Mouse (Mus musculus) inflammation-experienced regulatory T-cells (primary cell): ENCODE data around the gene Otog. TPM values are rescaled to one million over a fixed set of nuclear protein-coding genes. Genes with fewer than 3 reads are reported as not detected.

ENCODE experiments used
- polyA plus RNA-seq, 2 experiments: library from polyadenylated mRNA; unstranded; fragments of 100-300 nt; shearing (Covaris generic); gene quantifications; one replicate each; pipeline ENCODE4 v1.2.1; 2017

Otog gene
- polyA plus RNA-seq = under 1 TPM in 1 of 2 experiments, not detected in 1; 0.42 TPM

DNA sequence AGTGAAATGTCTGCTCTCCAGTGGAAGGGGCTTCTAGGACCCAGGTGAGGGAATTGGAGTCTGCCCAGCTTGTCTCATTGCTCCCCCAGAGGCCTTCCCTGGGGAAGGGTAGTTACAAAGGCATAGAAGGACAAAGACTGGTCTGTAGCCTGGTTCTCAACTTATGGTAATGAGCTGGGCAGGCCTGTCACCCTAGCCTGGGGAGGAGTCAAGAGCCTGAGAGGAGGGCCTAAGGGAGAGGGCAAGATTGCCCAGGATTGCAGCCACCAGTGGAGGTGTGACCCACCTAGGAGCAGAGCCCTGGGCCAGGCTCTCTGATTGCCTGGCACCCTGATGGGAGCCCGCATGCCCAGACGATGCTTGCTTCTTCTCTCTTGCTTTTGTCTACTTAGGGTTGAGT, at the start of gene Otog:
Gene Otog, plus strand, starts transcription at position 292 of the 400 bp plus-strand sequence.

DNA sequence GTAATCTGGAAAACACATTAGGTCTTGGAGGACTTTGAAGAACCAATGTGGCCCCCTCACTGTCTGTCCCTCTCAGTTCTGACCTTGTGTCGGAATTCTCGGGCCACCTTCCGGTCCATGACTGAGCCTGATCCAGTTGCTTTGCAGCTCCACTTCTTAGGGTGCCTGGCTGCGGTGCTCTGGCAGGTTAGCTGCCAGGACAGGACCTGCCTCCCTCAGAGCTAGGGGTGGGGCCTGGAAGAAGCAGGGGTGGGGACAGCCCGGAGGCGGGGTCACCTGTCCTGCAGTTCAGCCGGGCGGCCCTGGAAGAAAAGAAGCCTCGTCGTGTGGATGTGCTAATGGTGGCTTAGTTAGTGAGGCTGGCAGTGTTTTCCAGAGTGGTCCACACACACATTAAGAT, 2.4 kb upstream of the Otog start, which contains the start of gene Ush1c:
Gene Ush1c, minus strand, starts transcription at position 158 of the 400 bp plus-strand sequence.

Other genes with a start within 250 kb of the Otog start
- gene Abcc6, start 210.7 kb upstream of the Otog start, polyA plus RNA-seq = under 1 TPM in 1 of 2 experiments, not detected in 1; 0.21 TPM
- 10 to 100 TPM; 35.1 to 42.9 TPM for gene Nomo1, start 207.3 kb upstream of the Otog start, polyA plus RNA-seq
- gene Kcnj11, start 140.2 kb upstream of the Otog start, polyA plus RNA-seq = not detected
- 1 to 10 TPM in 1 of 2 experiments, under 1 TPM in 1; 0.23 to 1.7 TPM for gene Abcc8, start 61.0 kb upstream of the Otog start, polyA plus RNA-seq
- under 1 TPM in 1 of 2 experiments, not detected in 1; 0.27 TPM for gene Ush1c, start 2.5 kb upstream of the Otog start, polyA plus RNA-seq
- not detected for gene Myod1, start 135.5 kb downstream of the Otog start, polyA plus RNA-seq
- gene Kcnc1, start 155.5 kb downstream of the Otog start, polyA plus RNA-seq = under 1 TPM in 1 of 2 experiments, not detected in 1; 0.41 TPM